Mouse (Mus musculus) ES-Bruce4 (cell line): ENCODE measurements around the gene Ddx55.
A peak's percentile ranks its signal among the peaks of the same experiment; 100 is the strongest.

ENCODE experiments used
- CTCF ChIP-seq: IDR thresholded peaks from one replicate; pipeline ENCODE4 v1.8.1; 2011; ENCODE audit warnings: low read depth, low read length
- EP300 ChIP-seq: IDR thresholded peaks from 2 replicates; pipeline ENCODE4 v1.6.1; 2011; ENCODE audit warnings: low read depth, low read length; ENCODE audit not compliant: insufficient read depth
- POLR2A ChIP-seq: IDR thresholded peaks from one replicate; pipeline ENCODE4 v1.8.1; 2011; ENCODE audit warnings: low read length; ENCODE audit not compliant: insufficient read depth

- TF ChIP-seq CTCF (peak; percentile 21), POLR2A (peak; percentile 10), EP300 (no peak; the same call in 1 of the 2 replicates)
These were observed at the start of gene Ddx55 for GRCm38 (mm10) chr5:124552558-124553307.
